Mouse (Mus musculus) G1E (cell line): Measurements from ENCODE around the gene Spata33.

Source experiments
- CTCF ChIP-seq: IDR thresholded peaks from 2 replicates; pipeline ENCODE4 v1.5.1; 2012; ENCODE audit warnings: low read depth, low read length, inconsistent platforms, mixed read lengths
- GATA1 ChIP-seq: IDR thresholded peaks from 2 replicates; pipeline ENCODE4 v1.6.1; 2012; ENCODE audit warnings: borderline replicate concordance, low read length, inconsistent platforms, mixed read lengths
- GATA2 ChIP-seq: IDR thresholded peaks from 2 replicates; pipeline ENCODE4 v1.6.1; 2012; ENCODE audit warnings: low read depth, low read length, inconsistent platforms, borderline replicate concordance
- POLR2AphosphoS5 ChIP-seq: IDR thresholded peaks from 2 replicates; pipeline ENCODE4 v1.6.1; 2012; ENCODE audit warnings: low read depth, low read length, inconsistent platforms; ENCODE audit not compliant: insufficient replicate concordance
- TAL1 ChIP-seq: conservative IDR thresholded peaks from 2 replicates; pipeline ENCODE4 v1.6.1; 2012; ENCODE audit warnings: low read depth, low read length, inconsistent platforms, mixed read lengths

DNA sequence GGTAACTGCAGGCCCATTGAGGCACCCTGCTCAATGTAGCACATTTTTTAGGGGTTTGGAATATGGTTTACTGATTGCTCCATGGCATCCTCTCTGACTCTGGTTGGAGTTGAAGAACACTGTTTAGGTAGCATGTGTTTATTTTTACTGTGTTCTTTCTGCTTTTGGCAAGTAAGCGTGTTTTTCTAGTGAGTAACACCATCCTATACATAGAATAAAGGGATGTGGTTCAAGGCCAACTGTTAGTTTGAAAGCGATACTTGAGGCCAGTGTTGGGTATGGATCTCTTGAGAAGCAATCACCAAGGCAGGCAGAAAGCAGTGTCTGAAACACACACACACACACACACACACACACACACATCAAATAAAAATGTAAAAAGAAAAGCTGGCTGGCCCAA lies 24.6 kb upstream of the Spata33 start:
- TF ChIP-seq CTCF, result no peak
- no peak for TF ChIP-seq GATA1
- TF ChIP-seq TAL1, result no peak
- TF ChIP-seq POLR2AphosphoS5, result no peak
- TF ChIP-seq GATA2, result no peak
